Mouse (Mus musculus) bone marrow, adult 2 months (tissue): Measurements from ENCODE around the gene Jarid2.

Source experiments
- CTCF ChIP-seq: fragments of 200-500 bp; IDR thresholded peaks from 2 replicates; pipeline ENCODE4 v1.5.1; 2011; ENCODE audit warnings: low read length, control low read depth; ENCODE audit not compliant: control insufficient read depth, insufficient read depth
- POLR2A ChIP-seq: fragments of 200-500 bp; IDR thresholded peaks from 2 replicates; pipeline ENCODE4 v1.6.1; 2011; ENCODE audit warnings: low read depth, mild to moderate bottlenecking, control low read depth, low read length, borderline replicate concordance; ENCODE audit not compliant: control insufficient read depth

DNA sequence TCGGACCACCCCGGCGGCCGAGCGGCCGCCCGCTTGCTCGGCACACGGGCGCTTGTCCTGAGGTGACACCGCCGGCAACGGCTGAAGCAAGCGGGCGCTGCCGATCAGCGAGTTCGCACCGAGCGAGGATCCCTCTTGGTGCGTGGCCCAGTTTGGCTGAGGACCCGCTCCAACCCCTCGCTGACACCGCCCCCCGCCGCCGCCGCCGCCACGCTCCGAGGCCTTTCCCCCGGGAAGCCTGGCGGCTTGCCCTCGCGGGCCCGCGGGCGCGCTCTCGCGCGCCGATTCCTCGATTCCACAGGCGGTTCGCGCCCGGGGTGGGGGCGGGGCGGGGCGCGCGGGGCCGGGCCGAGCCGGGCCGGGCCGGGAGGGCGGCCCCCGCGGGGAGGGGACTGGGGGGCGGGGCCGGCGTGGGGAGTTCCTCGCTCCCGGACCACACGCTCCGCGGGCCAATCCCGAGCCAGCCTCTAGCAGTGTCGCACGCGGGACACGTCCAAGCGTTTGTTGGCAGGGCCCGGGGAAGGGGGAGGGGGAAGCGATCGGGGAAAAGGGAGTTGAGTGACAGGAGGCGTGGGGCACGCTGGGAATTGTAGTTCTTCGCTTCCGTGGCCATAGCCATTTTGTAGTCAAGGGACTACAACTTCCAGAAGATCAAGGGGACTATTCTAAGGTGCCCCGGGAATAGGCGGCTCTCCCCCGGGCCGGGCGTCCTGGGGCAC, 1.0 kb downstream of the Jarid2 start:
- TF ChIP-seq CTCF = no peak
- peak; percentile 35; the same call in 1 of the 2 replicates for TF ChIP-seq POLR2A
